Mouse (Mus musculus): ENCODE measurements around the gene Gm20532.
"Not testable (repeated sequence)": the region's sequence is repeated elsewhere in the genome, so short reads cannot be mapped to it uniquely, and the experiment has no call there.

Gm20532 gene

DNA sequence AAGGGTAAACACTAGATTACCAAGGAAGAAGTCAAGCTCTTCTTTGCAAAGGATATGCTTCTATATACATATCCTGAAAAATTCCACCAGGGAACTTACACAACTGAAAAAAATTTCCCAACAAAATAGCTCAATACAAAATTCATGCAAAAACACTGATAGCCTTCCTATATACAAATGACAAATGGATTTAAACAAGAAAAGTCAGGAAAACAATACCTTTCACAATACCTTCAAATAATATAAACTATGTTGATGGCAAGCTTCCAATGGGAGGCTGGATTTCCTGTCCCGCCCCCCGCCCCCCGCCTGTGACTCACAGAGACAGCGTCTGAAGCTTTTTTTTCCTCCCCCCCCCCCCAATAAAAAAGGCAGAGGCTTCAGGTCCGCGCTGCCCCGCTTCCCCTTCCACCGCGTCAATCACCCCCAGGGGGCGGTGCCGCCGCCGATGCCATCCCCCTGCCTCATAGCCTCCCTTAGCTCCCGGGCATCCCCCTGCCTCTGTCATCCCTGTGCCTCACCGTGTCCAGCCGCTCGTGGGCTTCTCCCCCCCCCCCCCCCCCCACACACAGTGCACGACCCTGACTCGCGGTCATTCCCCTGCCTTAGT, 74.8 kb downstream of the Gm20532 start:
- no peak for DNase-seq

DNA sequence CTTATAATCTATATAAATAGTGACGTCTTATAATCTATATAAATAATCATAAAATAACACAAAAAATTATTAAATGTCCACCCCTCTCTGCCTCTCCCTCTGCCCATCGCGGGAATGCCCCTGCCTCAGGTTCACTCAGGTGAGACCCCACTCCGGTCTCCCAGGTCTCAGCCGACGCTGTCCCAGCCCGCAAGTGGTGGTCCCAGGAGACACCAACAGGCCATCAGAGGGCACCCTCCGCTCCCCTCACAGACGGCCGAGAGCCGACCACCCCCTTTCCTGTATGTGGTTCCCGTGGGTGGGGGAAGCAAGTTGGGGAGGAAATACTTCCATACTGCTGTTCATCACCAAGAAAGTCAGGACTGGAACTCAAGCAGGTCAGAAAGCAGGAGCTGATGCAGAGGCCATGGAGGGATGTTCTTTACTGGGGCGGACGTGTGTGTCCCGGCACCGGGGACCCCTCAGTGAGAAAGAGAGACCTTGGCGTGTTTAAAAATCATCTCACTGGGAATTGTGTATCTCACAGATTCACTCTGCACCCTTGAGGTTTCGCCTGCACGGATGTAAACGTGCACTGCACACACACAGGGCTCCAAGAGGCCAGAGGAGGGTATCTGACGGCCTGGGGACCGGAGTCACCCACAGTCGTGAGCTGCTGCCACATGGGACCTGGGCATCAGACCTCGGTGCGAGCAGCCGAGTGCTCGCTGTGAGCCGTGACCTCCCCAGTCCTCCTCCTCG, 75.5 kb downstream of the Gm20532 start:
- DNase-seq, result no peak

DNA sequence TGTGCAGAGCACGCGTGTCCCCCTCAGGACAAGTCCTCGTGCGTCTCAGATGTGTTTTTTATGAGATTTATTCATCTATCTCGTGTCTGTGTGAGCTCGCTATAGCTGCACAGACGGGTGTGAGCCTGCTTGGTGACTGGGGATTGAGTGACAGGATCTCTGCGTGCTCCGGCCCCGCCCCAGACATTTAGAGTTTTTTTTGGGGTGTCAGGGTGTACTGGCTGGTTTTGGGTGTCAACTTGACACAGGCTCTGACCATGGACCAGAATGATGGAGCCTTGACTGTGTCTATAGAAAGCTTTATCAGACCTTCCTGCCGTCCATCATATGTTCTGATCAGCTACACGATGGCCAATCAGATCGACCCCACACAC, 76.1 kb downstream of the Gm20532 start:
- DNase-seq, result no peak

DNA sequence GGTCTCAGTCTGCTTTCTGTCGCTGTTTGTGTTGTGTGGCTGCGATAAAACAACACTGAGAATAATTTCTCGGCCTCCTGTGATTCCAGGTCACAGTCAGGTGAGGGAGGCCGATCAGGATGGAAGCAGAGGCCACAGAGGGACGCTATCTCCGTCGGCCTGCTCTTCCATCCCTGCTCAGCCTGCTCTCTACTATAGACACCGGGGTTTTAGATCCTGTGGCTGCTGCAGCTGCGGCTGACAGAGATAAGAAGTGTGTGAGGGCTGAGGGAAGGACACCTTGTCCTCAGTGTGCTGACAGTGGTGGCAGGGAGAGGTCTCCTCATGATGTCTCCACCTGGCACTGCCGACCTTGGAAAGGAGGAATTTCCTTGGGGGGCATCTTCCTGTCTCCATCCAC, 76.7 kb downstream of the Gm20532 start:
- no peak for DNase-seq

DNA sequence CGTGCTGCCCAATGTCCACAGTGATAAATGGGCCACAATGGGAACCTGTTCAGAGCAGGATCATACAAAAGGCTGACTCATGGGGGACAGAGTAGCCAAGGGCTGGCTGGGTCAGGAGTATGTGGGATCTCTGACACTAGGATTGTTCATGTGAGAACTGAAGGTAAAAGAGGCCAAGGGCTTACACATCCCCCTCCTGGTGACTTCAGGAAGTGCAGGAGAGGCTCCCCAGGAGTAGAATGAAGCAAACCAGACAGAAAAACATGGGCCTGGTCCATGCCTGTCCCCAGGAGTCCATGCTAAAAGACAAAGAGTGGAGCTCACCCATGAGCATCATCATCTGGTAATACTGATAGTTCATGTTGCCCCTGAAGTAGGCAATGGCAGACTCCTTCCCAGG, 77.1 kb downstream of the Gm20532 start:
- DNase-seq, result not testable (repeated sequence)

DNA sequence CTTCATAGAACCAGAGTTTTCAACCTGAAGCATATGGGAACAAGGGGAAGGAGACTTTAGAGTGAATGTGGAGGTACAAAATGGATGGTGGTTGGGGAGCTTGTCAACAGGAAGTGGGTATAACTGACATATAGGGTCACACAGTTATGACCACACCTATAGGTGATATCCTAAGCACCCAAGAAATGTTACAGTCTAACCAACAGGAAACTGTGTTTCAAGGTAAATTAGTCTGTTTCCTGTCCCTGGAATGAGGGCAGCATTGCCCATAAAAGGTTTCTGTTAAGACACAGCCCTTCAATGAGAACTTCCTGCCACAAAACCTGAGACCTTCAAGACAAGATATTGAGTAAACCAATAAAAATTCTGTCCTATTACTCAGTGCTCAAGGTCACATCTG, 82.3 kb downstream of the Gm20532 start:
- no peak for DNase-seq

DNA sequence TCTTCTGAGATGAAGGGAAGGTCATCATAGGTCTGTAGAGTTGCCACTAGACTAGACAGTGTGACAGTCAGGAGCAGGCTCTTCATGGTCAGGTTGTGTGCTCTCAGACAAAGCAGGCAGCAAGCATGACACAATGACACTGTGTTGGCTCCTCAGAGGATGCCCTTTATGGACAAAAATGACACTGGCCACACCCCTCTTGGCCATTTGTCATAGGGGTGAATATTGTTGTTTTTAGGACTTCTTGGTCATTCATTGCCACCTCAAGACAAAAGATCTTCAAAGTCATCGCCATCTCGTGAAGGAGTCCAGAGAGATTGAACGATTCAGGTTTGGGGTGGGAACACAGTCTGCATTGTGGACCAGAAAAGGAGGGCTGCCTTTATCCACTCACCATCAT, 84.7 kb downstream of the Gm20532 start, which contains the start of gene Lcn4:
TSS of gene Lcn4 (minus strand) at position 101 of the 400 bp plus-strand sequence.
- no peak for DNase-seq
